Mouse (Mus musculus): ENCODE results near the gene Rplp2. TPM values are rescaled to one million over a fixed set of nuclear protein-coding genes. Genes with fewer than 3 reads are reported as not detected.

Gene Rplp2
- total RNA-seq, 2 experiments from 2014 or later, result 998 to 1,000 TPM

DNA sequence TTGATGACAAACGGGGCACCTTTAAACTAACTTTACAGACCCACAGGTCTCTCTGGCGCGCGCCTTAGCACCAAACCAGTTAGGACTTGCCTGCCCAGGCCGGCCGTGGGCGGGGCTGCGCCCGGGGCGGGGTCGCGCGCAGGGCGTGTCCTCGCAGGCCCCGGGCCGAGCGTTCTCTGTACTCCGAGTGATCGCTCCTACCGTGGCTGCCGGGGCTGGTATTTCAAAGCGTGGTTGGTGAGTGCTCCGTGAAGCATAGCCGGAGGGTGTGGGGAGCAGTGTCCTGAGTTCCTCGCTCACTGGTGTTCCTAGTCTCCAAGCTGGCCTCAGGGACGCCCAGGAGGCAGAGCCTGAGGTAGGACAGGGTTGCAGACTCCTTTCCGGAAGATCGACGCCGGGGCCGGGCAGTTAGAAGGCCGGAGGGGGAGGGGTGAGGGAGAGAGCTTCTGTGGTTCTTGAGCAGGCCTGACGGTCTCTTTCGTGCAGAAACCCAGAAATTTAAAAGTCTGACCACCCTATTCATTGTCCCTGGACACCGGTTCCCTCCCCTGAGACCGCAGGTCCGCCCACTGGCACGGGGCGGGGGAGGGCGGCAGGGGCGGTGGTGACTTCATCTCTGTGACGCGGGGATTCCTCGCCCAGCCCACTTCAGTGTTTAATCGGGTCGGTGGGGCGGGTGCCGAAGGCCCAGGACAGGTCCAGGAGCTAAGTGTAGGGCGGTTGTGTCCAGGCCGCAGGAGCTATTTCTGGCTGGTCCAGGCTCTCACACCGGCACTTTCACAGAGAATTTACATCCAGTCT is 20.3 kb downstream of the Rplp2 start, which contains the start of gene Cd151:
Gene Cd151, plus strand, starts transcription at position 163 of the 801 bp plus-strand sequence.
- peak; percentile 93 to 94 for DNase-seq

GRCm38 (mm10) chr7:141468164-141468521 is 21.0 kb downstream of the Rplp2 start:
- peak in 1 of 2 experiments; percentile 52 for DNase-seq

GRCm38 (mm10) chr7:141468522-141469211 is 21.5 kb downstream of the Rplp2 start:
- peak; percentile 81 to 90 for DNase-seq

- no peak for DNase-seq
Observed at GRCm38 (mm10) chr7:141469352-141469751, 22.2 kb downstream of the Rplp2 start.

GRCm38 (mm10) chr7:141469901-141470636 is 22.9 kb downstream of the Rplp2 start:
- DNase-seq, result peak; percentile 54 to 55

DNA sequence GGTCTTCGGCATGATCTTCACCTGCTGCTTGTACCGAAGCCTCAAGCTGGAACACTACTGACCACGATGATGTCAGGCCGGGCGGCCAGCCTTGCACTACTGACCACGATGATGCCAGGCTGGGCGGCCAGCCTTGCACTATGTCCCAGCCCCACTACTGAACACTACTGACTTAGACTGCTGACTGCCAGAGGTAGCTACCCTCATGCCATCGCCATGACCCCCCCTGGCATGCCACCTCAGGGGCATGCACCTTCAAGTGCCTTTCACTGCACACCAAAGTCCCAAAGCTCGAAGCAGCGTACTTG is 23.4 kb downstream of the Rplp2 start:
- DNase-seq, result no peak

GRCm38 (mm10) chr7:141471236-141471635 is 24.1 kb downstream of the Rplp2 start:
- DNase-seq, result no peak

DNA sequence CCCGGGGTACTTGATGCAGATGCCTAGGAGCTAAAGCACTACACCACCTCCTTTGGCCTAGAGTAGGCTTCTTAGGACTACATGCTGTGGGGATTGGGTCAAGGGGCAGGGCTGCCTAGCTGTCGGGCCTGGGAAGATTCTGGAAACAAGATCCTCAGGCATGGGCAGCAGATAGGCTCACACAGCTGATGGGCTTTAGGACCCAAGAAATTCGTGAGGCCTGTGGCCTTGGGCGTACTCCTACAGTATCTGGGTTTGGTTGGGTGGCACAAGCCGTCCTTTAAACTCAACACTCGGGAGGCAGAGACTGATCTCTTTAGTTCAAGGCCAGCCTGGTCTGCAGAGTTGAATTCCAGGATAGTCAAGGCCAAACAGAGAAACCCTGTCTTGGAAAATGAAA is 25.1 kb downstream of the Rplp2 start:
- DNase-seq, result no peak

DNA sequence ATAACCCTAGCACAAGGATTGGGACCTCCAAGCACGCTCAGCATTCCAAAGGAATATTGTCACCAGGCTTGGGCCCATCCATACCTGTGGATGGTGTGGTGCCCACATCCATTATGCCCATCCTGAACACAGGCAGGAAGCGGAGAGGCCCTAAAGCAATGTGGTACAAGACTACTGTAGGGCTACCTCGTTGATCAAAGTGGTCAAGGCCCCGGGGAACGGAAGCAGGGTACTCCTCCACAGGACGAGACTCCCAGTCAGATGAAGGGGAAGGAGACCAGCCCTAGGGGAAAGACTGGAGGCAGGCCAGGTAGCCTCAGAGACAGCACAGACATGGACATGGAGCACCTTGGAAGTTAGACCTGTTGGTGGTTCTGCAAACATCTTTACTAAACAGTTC is 25.6 kb downstream of the Rplp2 start:
- no peak for DNase-seq

GRCm38 (mm10) chr7:141474160-141474559 is 27.0 kb downstream of the Rplp2 start:
- DNase-seq, result no peak

DNA sequence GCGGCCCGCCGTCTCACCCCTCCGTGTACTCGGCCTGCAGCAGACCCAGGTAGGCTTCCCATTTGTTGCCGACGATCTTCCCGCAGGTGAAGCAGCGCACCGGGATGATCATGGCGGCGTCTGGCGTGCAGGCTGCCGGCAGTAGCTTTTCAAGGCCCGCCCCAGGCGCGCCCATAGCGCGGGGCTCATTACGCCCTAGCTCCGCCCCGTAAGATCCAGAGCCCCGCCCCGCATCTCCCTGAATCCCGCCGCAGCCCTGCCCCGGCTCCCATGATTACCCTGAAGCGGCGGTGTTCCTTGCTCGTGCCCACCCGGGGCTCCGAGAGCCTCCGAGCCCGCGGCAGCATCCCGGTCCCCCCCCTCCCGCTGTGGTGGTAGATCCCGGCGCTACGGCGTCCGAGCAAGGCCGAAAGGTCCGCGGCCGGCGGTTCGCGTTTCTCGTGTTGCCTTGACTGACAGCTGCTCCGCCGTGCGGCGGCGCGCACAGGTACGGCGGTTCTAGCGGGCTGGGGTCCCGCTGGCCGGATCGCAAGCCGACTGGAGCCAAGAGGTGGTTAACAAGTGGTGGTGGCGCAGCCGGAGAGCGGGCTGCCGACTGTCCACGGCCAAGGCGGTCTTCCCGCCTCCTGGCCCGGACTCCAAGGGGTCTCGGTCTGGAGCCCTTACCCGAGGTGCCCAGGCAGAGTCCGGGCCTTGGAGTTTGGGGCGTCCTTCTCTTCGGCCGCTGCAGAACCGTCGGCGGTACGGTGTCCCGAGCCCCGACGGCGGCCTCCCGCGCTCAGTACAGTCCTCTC is 28.0 kb downstream of the Rplp2 start, which contains the start of the genes Polr2l and Tspan4:
Gene Polr2l, minus strand, starts transcription at position 122 of the 794 bp plus-strand sequence.
Gene Tspan4, plus strand, starts transcription at position 230 of the 794 bp plus-strand sequence.
- DNase-seq, result peak; percentile 88 to 91

- DNase-seq, result no peak
Observed at GRCm38 (mm10) chr7:141475805-141476158, 28.6 kb downstream of the Rplp2 start.

- DNase-seq, result peak; percentile 92
Observed at GRCm38 (mm10) chr7:141476226-141476980, 29.2 kb downstream of the Rplp2 start.

- peak; percentile 51 to 71 for DNase-seq
Observed at GRCm38 (mm10) chr7:141476981-141477370, 29.8 kb downstream of the Rplp2 start.

DNA sequence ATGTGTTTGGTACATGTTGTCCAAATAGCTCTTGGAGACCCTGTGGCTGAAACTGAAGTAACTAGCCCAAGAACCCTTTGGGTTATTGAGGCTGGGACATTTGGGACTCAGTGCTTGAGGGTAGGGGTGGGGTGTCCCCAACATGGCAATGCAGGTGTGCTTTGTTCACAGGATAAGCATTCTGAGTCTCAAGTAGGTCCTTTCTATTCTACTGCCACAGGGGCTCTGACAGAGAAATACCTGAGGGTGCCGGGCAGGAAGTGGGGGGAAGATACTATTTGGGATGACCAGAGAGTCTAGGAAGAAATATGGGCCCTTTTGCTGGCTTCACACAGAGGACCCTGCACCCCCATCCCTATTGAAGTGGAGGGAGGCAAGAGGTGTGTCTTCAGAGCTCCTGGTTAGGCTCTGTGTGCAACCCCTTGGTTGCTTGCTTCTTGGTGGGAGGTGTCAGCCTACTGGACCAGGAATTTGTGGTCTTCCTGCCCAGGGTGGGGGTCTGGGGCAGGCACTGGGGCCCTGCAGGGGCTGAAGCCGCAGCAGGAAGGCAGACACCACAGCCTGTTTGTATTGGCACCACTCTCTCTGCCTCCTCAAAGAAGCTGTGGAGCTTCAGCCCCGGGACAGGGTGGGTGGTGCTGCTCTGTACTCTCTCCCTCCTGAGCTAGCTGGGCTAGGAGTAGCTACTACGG is 30.6 kb downstream of the Rplp2 start:
- DNase-seq, result peak; percentile 44 to 63

GRCm38 (mm10) chr7:141478270-141478748 is 31.1 kb downstream of the Rplp2 start:
- peak; percentile 50 to 54 for DNase-seq

DNA sequence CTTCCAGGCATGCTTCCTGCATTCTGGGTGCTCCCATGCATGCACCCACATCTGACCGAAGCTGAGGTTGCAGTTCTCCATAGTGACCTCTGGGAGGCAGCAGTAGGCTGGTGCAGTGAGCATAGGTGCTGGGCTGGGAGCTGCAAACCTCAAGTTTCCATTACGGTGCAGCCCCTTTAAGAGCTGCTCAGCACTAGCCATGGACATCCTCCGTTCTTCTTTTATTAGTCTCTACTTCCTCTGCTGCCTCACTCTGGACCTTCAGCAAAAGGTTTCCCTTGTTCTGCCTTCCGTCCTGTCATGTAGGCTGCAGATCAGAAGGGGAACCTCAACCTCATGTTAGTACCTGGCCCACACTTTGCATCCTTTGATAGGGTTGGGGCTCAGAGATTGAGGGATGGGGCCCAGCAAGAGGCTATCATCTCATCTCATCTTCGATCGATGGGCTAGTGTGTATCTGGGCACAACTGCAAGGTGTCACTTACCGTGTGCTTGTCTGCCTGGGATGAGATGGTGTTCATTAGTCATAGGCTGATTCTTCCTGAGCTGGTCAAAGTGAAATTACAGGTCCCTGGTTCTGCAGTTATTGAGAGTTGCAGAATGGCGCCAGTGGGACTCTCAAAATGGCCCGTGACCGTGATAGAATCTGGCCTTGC is 33.8 kb downstream of the Rplp2 start:
- DNase-seq, result peak; percentile 82 to 84

DNA sequence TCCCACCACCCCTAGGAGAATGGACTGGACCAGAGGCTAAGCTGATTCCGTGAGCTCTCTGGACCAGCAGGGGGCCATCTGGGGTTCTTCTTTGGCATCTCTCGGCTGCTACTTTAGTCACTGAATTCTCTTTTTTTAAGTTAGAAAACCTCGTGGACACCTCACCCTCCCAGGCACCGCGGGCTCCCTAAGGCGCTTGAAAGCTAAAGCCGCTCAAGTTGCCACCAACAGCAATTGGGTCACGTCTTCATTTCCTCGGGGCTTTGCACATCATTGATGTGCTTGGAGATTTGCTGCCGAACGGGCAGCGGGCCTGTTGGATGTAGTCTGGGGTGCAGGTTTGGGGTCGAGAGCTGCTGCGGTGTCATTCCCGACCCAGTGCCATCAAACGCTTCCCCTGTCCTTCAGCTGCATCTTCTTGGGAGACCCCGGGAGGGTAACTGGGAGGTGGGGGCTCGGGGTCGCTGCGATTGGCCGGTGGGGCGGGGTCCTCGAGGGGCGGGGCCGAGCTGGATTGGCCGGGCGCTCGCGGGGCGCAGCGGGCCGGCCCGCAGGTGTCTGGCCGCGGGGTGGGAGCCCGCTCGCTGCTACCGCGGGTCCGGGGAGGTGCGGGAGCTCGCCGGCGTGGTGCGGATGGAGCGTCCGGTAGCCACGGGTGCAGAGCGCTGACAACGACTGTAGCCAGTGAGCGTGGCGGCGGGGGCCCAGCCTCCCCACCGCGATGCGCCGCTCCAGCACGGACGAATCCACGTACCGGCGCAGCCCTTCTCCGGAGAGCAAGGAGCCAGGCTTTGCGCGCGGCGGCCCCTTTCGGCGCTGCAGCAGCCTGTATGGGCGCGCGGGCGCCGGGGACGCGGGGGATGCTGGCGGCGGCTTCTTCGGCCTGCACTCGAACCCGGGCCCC is 34.6 kb downstream of the Rplp2 start:
- DNase-seq, result peak; percentile 62 to 77

- no peak for DNase-seq
Observed at GRCm38 (mm10) chr7:141482531-141483024, 35.4 kb downstream of the Rplp2 start.
